Mouse (Mus musculus): ENCODE measurements around the gene Nfe2l2.

GRCm38 (mm10) chr2:75650437-75650836, 54.0 kb downstream of the Nfe2l2 start:
- TF ChIP-seq CTCF (IDR thresholded peaks at IDR 0.05; ENCODE audit: insufficient read depth, low read length), result no peak
- TF ChIP-seq POLR2A (IDR thresholded peaks at IDR 0.05; ENCODE audit: borderline replicate concordance, extremely low read depth, low read depth, low read length), result no peak

All from lung, adult 2 months (tissue).